Mouse (Mus musculus): Measurements from ENCODE around the gene Atrn. TPM values are rescaled to one million over a fixed set of nuclear protein-coding genes. Genes with fewer than 3 reads are reported as not detected.
A peak's percentile ranks its signal among the peaks of the same experiment; 100 is the strongest.

The Atrn gene
- polyA plus RNA-seq, 1 experiment from 2014 or later = 5.3 TPM

GRCm38 (mm10) chr2:131009123-131009522, 102.8 kb downstream of the Atrn start:
- H3K4me1 ChIP-seq (ENCODE audit: insufficient read depth, low read depth, low read length) = no peaks in the 10 kb centered on the region
- no peak for TF ChIP-seq CTCF (IDR thresholded peaks at IDR 0.05)
- no peak for TF ChIP-seq EP300 (IDR thresholded peaks at IDR 0.05)
- ATAC-seq (no peak), DNase-seq (ENCODE audit: low spot score) (no peak)
- H3K4me2 ChIP-seq (replicated peaks; ENCODE audit: low read depth, low read length) = no peak overlapping the region
- no peak overlapping the region for H3K9ac ChIP-seq (replicated peaks; ENCODE audit: low read depth)
- no peaks in the 10 kb centered on the region for H3K27me3 ChIP-seq (replicated peaks; ENCODE audit: insufficient read depth, low read length)
- no peak overlapping the region for H3K4me3 ChIP-seq (ENCODE audit: low read depth, low read length)
- H3K36me3 ChIP-seq (ENCODE audit: insufficient read depth, low read length) = peaks cover 19% of the 10 kb centered on the region; the same call in 1 of the 2 replicates
- 85% methylated on average over 2 of the region's 2 CpGs for WGBS
- H3K9me3 ChIP-seq (ENCODE audit: low read length) = no peaks in the 10 kb centered on the region
- H3K27ac ChIP-seq (ENCODE audit: low read length) = no peak overlapping the region

DNA sequence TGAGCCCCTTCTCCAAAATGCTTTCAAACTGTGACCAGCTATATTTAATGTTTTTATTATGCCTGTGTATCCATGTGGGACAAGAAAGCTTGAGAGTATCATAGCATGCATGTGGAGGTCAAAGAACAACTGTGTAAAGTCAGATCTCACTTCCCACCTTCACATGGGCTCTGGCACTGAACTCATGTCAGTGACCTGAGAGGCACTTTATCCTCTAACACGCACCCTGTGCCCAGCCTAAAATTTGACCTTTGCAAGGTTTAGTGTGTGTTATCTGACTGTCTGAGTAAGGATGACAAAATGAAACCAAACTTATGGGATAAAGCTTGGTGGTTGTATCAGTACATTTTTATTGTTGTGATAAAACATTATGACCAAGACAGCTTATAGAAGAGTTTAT, 104.3 kb downstream of the Atrn start:
- H3K4me1 ChIP-seq (ENCODE audit: insufficient read depth, low read depth, low read length) = no peaks in the 10 kb centered on the region
- no peak overlapping the region for H3K4me2 ChIP-seq (replicated peaks; ENCODE audit: low read depth, low read length)
- WGBS = 68% methylated on average over 1 of the region's 1 CpGs
- ATAC-seq (no peak), DNase-seq (ENCODE audit: low spot score) (no peak)
- peaks cover 9% of the 10 kb centered on the region; the same call in 1 of the 2 replicates for H3K36me3 ChIP-seq (ENCODE audit: insufficient read depth, low read length)
- no peak overlapping the region for H3K9ac ChIP-seq (replicated peaks; ENCODE audit: low read depth)
- TF ChIP-seq CTCF (IDR thresholded peaks at IDR 0.05) (no peak), EP300 (IDR thresholded peaks at IDR 0.05) (no peak)
- no peak overlapping the region for H3K4me3 ChIP-seq (ENCODE audit: low read depth, low read length)
- H3K27me3 ChIP-seq (replicated peaks; ENCODE audit: insufficient read depth, low read length) = no peaks in the 10 kb centered on the region
- no peaks in the 10 kb centered on the region for H3K9me3 ChIP-seq (ENCODE audit: low read length)
- H3K27ac ChIP-seq (ENCODE audit: low read length) = no peak overlapping the region

DNA sequence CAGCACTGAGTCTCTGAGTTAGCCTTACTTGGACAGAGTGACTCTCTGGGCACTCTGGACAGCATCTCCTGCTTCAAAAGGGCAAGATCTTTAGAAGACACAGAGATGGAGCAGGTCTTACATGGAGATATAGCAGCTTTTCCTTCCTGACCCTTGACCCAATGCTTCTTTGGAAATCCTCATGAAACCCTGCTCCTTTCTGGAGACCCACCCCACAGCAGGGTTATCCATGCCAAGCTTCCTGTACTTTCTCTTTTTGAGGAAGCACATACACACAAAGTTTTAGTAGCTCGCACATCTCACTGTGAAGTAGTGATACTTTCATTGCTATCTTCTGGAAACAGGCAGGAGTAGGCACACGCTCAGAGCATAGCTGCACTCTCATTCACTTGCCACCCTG, 118.9 kb downstream of the Atrn start:
- TF ChIP-seq CTCF (IDR thresholded peaks at IDR 0.05) = no peak
- TF ChIP-seq EP300 (IDR thresholded peaks at IDR 0.05) = no peak
- DNase-seq (ENCODE audit: low spot score) (no peak), ATAC-seq (no peak)
- Histone ChIP-seq H3K4me1 (ENCODE audit: insufficient read depth, low read depth, low read length) (no peaks in the 10 kb centered on the region), H3K4me3 (ENCODE audit: low read depth, low read length) (no peak overlapping the region), H3K9ac (replicated peaks; ENCODE audit: low read depth) (no peak overlapping the region), H3K9me3 (ENCODE audit: low read length) (no peaks in the 10 kb centered on the region), H3K27ac (ENCODE audit: low read length) (no peak overlapping the region), H3K4me2 (replicated peaks; ENCODE audit: low read depth, low read length) (no peak overlapping the region), H3K27me3 (replicated peaks; ENCODE audit: insufficient read depth, low read length) (no peaks in the 10 kb centered on the region), H3K36me3 (ENCODE audit: insufficient read depth, low read length) (peaks cover 5% of the 10 kb centered on the region; the same call in 1 of the 2 replicates)
- 95% methylated on average over 2 of the region's 2 CpGs for WGBS

- 92% methylated on average over 3 of the region's 3 CpGs for WGBS
- DNase-seq (ENCODE audit: low spot score) (no peak), ATAC-seq (no peak)
- Histone ChIP-seq H3K27me3 (replicated peaks; ENCODE audit: insufficient read depth, low read length) (no peaks in the 10 kb centered on the region), H3K9me3 (ENCODE audit: low read length) (no peaks in the 10 kb centered on the region), H3K27ac (ENCODE audit: low read length) (no peak overlapping the region), H3K9ac (replicated peaks; ENCODE audit: low read depth) (no peak overlapping the region), H3K4me3 (ENCODE audit: low read depth, low read length) (no peak overlapping the region), H3K4me1 (ENCODE audit: insufficient read depth, low read depth, low read length) (no peaks in the 10 kb centered on the region), H3K4me2 (replicated peaks; ENCODE audit: low read depth, low read length) (no peak overlapping the region), H3K36me3 (ENCODE audit: insufficient read depth, low read length) (0 out of 2 replicates have a peak, but pooled peaks cover under 1% of the 10 kb centered on the region)
- no peak for TF ChIP-seq CTCF (IDR thresholded peaks at IDR 0.05)
- TF ChIP-seq EP300 (IDR thresholded peaks at IDR 0.05) = no peak
These were observed 120.6 kb downstream of the Atrn start for GRCm38 (mm10) chr2:131026941-131027340.

DNA sequence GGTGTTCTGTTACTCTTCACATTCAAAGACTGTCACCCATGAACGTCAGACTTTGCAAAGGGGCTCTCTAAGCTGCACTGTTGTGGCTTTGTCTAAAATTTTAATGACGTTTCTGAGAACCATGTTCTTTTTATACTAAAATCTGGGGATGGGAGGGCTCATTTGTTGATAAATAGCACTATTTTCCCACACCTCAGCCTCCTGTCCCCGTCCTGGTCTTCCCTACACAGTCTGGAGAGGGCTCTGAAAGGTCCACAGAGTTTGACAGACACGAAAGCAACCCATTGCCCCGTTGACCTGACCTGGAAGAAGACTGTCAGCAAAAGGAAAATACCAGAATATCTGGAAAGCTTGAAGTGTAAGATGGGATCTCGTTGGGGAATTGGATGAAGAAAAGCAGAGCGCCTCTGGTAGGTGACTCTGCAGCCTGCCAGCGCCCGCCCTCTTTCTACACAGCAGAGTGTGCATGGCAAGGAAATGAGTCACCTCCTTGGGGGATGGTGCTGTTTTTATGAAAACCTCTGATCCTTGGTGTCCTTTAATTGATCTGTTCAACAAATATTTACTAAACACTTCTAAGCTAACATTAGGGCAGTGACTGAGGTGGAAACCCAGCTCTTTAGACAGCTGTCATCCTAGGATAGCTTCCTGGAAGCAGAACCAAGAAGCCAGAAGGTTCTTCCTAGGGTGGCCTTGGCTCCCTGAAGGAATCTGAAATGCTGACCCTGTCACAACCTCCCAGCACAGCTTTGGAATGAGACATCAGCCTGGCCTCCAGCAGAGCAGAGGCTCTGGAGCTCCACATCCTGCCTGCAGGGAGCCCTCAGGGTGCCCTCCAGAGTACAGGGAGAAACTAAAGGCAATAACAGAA, 123.0 kb downstream of the Atrn start:
- 47% methylated on average over 9 of the region's 9 CpGs for WGBS
- Histone ChIP-seq H3K4me3 (ENCODE audit: low read depth, low read length) (no peak overlapping the region), H3K27ac (ENCODE audit: low read length) (no peak overlapping the region), H3K9ac (replicated peaks; ENCODE audit: low read depth) (no peak overlapping the region), H3K36me3 (ENCODE audit: insufficient read depth, low read length) (no peaks in the 10 kb centered on the region), H3K4me1 (ENCODE audit: insufficient read depth, low read depth, low read length) (no peaks in the 10 kb centered on the region), H3K9me3 (ENCODE audit: low read length) (no peaks in the 10 kb centered on the region), H3K27me3 (replicated peaks; ENCODE audit: insufficient read depth, low read length) (no peaks in the 10 kb centered on the region), H3K4me2 (replicated peaks; ENCODE audit: low read depth, low read length) (no peak overlapping the region)
- peak; percentile 82 for ATAC-seq
- TF ChIP-seq CTCF (IDR thresholded peaks at IDR 0.05) = no peak
- TF ChIP-seq EP300 (IDR thresholded peaks at IDR 0.05) = no peak
- DNase-seq (ENCODE audit: low spot score) = peak; percentile 50

GRCm38 (mm10) chr2:131030561-131030960, 124.3 kb downstream of the Atrn start:
- Histone ChIP-seq H3K27ac (ENCODE audit: low read length) (no peak overlapping the region), H3K27me3 (replicated peaks; ENCODE audit: insufficient read depth, low read length) (no peaks in the 10 kb centered on the region), H3K36me3 (ENCODE audit: insufficient read depth, low read length) (no peaks in the 10 kb centered on the region), H3K9ac (replicated peaks; ENCODE audit: low read depth) (no peak overlapping the region), H3K4me1 (ENCODE audit: insufficient read depth, low read depth, low read length) (no peaks in the 10 kb centered on the region), H3K4me2 (replicated peaks; ENCODE audit: low read depth, low read length) (no peak overlapping the region), H3K4me3 (ENCODE audit: low read depth, low read length) (no peak overlapping the region), H3K9me3 (ENCODE audit: low read length) (no peaks in the 10 kb centered on the region)
- WGBS = 82% methylated on average over 2 of the region's 2 CpGs
- DNase-seq (ENCODE audit: low spot score) (no peak), ATAC-seq (no peak)
- no peak for TF ChIP-seq EP300 (IDR thresholded peaks at IDR 0.05)
- TF ChIP-seq CTCF (IDR thresholded peaks at IDR 0.05) = no peak
